ENCODE assay signal across 17 mouse cellular contexts in the genomic region with DNA sequence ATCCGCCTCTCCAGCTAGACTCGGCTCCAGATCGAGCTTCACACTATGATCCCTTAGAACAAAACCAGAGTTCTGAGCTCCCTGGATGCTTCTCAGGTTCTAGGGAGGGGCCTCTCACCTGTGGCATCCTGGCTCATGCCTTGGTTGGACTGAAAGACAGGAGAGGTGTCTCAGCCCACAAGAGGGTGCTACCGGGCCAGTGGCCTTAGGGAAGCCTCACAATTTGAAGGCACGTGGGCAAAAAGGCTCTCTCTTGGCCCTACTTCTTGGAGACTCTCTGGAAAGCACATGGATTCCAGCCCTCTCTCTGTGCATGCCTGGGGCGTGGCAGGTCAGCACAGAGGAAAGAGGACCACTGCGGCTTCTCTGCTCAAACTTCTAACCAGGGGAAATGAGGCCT.
DNase-seq lines count a peak whose midpoint lies in the region; ATAC-seq and TF ChIP-seq lines count a peak whose summit lies in the region.
"Had no signal": no experiment of that assay in that cellular context is flagged by ENCODE, and none has a peak within 500 bp of the region (broad histone marks: within the 10 kb centered on the region; RNA-seq: fewer than 3 reads in every experiment).

No protein-coding gene starts in this region.

- no peak for TF ChIP-seq EP300 in CH12.LX (IDR thresholded peaks at IDR 0.05; ENCODE audit: low read length)

- no peaks in the 10 kb centered on the region for H3K9me3 ChIP-seq in intestine, postnatal 0 days (ENCODE audit: control insufficient read depth)
- no peaks in the 10 kb centered on the region for H3K9me3 ChIP-seq in intestine, embryonic 16.5 days (ENCODE audit: control insufficient read depth, low read length)
- no peaks in the 10 kb centered on the region for H3K9me3 ChIP-seq in CH12.LX (replicated peaks; ENCODE audit: low read length)
- H3K9me3 ChIP-seq: kidney, embryonic 15.5 days; limb, embryonic 13.5 days; neural tube, embryonic 13.5 days had no signal

- H3K79me2 ChIP-seq in CH12.LX (replicated peaks; ENCODE audit: control insufficient read depth, extremely low read depth, insufficient read depth, poor library complexity, severe bottlenecking), result no peaks in the 10 kb centered on the region

- 79% methylated on average over 7 of the region's 7 CpGs for WGBS in intestine, postnatal 0 days
- 79% methylated on average over 7 of the region's 7 CpGs for WGBS in intestine, embryonic 16.5 days
- 75% methylated on average over 7 of the region's 7 CpGs for WGBS in lung, adult 2 months

- no peak overlapping the region for H3K4me3 ChIP-seq in intestine, postnatal 0 days (ENCODE audit: low read depth, low read length)
- H3K4me3 ChIP-seq in intestine, embryonic 16.5 days (ENCODE audit: low read length), result no peak overlapping the region
- no peak overlapping the region for H3K4me3 ChIP-seq in lung, adult 2 months (replicated peaks; ENCODE audit: extremely low read depth, low read depth, low read length)
- no peak overlapping the region for H3K4me3 ChIP-seq in CH12.LX (replicated peaks in 1 of 3; ENCODE audit: low read depth in 2 of 3, low read length in 2 of 3, poor library complexity in 1 of 3)
- H3K4me3 ChIP-seq: kidney, embryonic 15.5 days; limb, embryonic 13.5 days; neural tube, embryonic 13.5 days had no signal

- no peaks in the 10 kb centered on the region for H3K27me3 ChIP-seq in intestine, postnatal 0 days (replicated peaks; ENCODE audit: control insufficient read depth, insufficient read depth, low read length)
- no peaks in the 10 kb centered on the region for H3K27me3 ChIP-seq in intestine, embryonic 16.5 days (replicated peaks; ENCODE audit: control insufficient read depth, insufficient read depth, low read length)
- H3K27me3 ChIP-seq in CH12.LX (replicated peaks), result no peaks in the 10 kb centered on the region
- H3K27me3 ChIP-seq: kidney, embryonic 15.5 days; limb, embryonic 13.5 days; neural tube, embryonic 13.5 days had no signal

- dilution Hi-C loops in CH12.LX (cut with MboI; ENCODE audit: extremely low pct_ligation_motif_present, extremely low pct_unique_long_range_greater_than_20kb, low sequenced_read_pairs), result no loop called here

- no peak overlapping the region for H3K27ac ChIP-seq in intestine, postnatal 0 days (ENCODE audit: low read depth, low read length)
- H3K27ac ChIP-seq in intestine, embryonic 16.5 days (ENCODE audit: low read length), result no peak overlapping the region
- H3K27ac ChIP-seq in CH12.LX (ENCODE audit: insufficient read depth, low read depth), result no peak overlapping the region
- H3K27ac ChIP-seq: kidney, embryonic 15.5 days; limb, embryonic 13.5 days; macrophage; neural tube, embryonic 13.5 days had no signal

- in situ Hi-C loops in CH12.LX (cut with MboI; ENCODE audit: low pct_ligation_motif_present, low pct_unique_long_range_greater_than_20kb, low sequenced_read_pairs), result no loop called here

- no peaks in the 10 kb centered on the region for H3K4me1 ChIP-seq in intestine, postnatal 0 days (replicated peaks; ENCODE audit: control insufficient read depth, insufficient read depth, low read length)
- H3K4me1 ChIP-seq in intestine, embryonic 16.5 days (ENCODE audit: control insufficient read depth, insufficient read depth, low read length), result no peaks in the 10 kb centered on the region
- H3K4me1 ChIP-seq in lung, adult 2 months (ENCODE audit: control insufficient read depth, insufficient read depth, low read length), result no peaks in the 10 kb centered on the region
- peaks cover 9 to 32% of the 10 kb centered on the region in 2 experiments for H3K4me1 ChIP-seq in CH12.LX (ENCODE audit: control insufficient read depth in 1 of 2, insufficient read depth in 2 of 2)
- H3K4me1 ChIP-seq: kidney, embryonic 15.5 days; limb, embryonic 13.5 days had no signal

- no peak for ATAC-seq in intestine, postnatal 0 days
- no peak for ATAC-seq in intestine, embryonic 16.5 days

- peak; percentile 47 for TF ChIP-seq RAD21 in CH12.LX (IDR thresholded peaks at IDR 0.05; ENCODE audit: low read depth, low read length)

- H3K9ac ChIP-seq in intestine, postnatal 0 days (ENCODE audit: low read depth, low read length), result no peak overlapping the region
- H3K9ac ChIP-seq in intestine, embryonic 16.5 days (ENCODE audit: low read depth, low read length), result no peak overlapping the region
- H3K9ac ChIP-seq in CH12.LX (ENCODE audit: insufficient read depth, low read depth), result no peak overlapping the region
- H3K9ac ChIP-seq: kidney, embryonic 15.5 days; limb, embryonic 13.5 days; neural tube, embryonic 13.5 days had no signal

- H3K36me3 ChIP-seq in intestine, postnatal 0 days (ENCODE audit: control insufficient read depth, insufficient read depth), result peaks cover 75% of the 10 kb centered on the region
- peaks cover 31% of the 10 kb centered on the region for H3K36me3 ChIP-seq in intestine, embryonic 16.5 days (ENCODE audit: control insufficient read depth, insufficient read depth, low read length)
- H3K36me3 ChIP-seq in CH12.LX (replicated peaks in 1 of 2; ENCODE audit: control insufficient read depth in 1 of 2, insufficient read depth in 1 of 2, low read length in 1 of 2), result no peaks in the 10 kb centered on the region

- peak; percentile 62 for TF ChIP-seq CTCF in intestine, postnatal 0 days (IDR thresholded peaks at IDR 0.05; ENCODE audit: low read depth)
- TF ChIP-seq CTCF in lung, adult 2 months (IDR thresholded peaks at IDR 0.05; ENCODE audit: insufficient read depth, low read length), result 0 out of 2 replicates have a peak, but pooled peaks have one; percentile 20
- peak in 1 of 2 experiments; percentile 65; a peak in 2 of 4 replicates for TF ChIP-seq CTCF in CH12.LX (conservative IDR thresholded peaks at IDR 0.05 in 1 of 2, IDR thresholded peaks at IDR 0.05 in 1 of 2; ENCODE audit: low read depth in 2 of 2, low read length in 2 of 2)

- no peak for DNase-seq in lung, adult 2 months
- DNase-seq in lung, postnatal 10 days, result no peak
- DNase-seq in CH12.LX (ENCODE audit: extremely low read depth) (no peak), R1 (ENCODE audit: low read depth, low spot score) (peak; percentile 71)
- no peak for DNase-seq in layer of hippocampus, adult 18-20 months (ENCODE audit: low spot score in 2 of 2)
- no peak for DNase-seq in Muller cell, postnatal 12 days (ENCODE audit: inconsistent ontology term)
- DNase-seq: adrenal gland, postnatal 36 days; heart, postnatal 10 days; layer of hippocampus, postnatal 36 days; right cerebral cortex, postnatal 4 days; thymus, postnatal 25 days had no signal

- no peak for TF ChIP-seq POLR2A in lung, adult 2 months (IDR thresholded peaks at IDR 0.05; ENCODE audit: borderline replicate concordance, extremely low read depth, low read depth, low read length)
- TF ChIP-seq POLR2A in CH12.LX (IDR thresholded peaks at IDR 0.05; ENCODE audit: low read depth, low read length), result no peak

- no peak overlapping the region for H3K4me2 ChIP-seq in intestine, postnatal 0 days (replicated peaks; ENCODE audit: low read depth)
- H3K4me2 ChIP-seq in intestine, embryonic 16.5 days (ENCODE audit: low read depth, low read length), result no peak overlapping the region
- H3K4me2 ChIP-seq in CH12.LX (ENCODE audit: insufficient read depth, low read depth, poor library complexity, severe bottlenecking), result no peak overlapping the region
- H3K4me2 ChIP-seq: kidney, embryonic 15.5 days; limb, embryonic 13.5 days; neural tube, embryonic 13.5 days had no signal

TF ChIP-seq in CH12.LX, 34 proteins besides CTCF, POLR2A, EP300 and RAD21 (continues in another document):
- TF ChIP-seq JUN (IDR thresholded peaks at IDR 0.05; ENCODE audit: insufficient read depth, low read depth, low read length) (no peak), HCFC1 (IDR thresholded peaks at IDR 0.05; ENCODE audit: low read depth, low read length) (no peak), SIN3A (IDR thresholded peaks at IDR 0.05; ENCODE audit: low read length) (no peak), RCOR1 (conservative IDR thresholded peaks at IDR 0.05; ENCODE audit: low read depth, low read length) (no peak), ETS1 (conservative IDR thresholded peaks at IDR 0.05; ENCODE audit: low read depth, low read length) (no peak), MYC (IDR thresholded peaks at IDR 0.05; ENCODE audit: low read depth, low read length) (0 out of 2 replicates have a peak, but pooled peaks have one; percentile 19), UBTF (IDR thresholded peaks at IDR 0.05; ENCODE audit: low read depth, low read length) (no peak), ZKSCAN1 (IDR thresholded peaks at IDR 0.05; ENCODE audit: borderline replicate concordance, low read depth, low read length) (no peak), ZC3H11A (IDR thresholded peaks at IDR 0.05; ENCODE audit: low read depth, low read length) (no peak), USF1 (IDR thresholded peaks at IDR 0.05; ENCODE audit: low read depth, low read length) (no peak), GABPA (IDR thresholded peaks at IDR 0.05; ENCODE audit: insufficient replicate concordance, low read depth, low read length) (no peak), MEF2A (IDR thresholded peaks at IDR 0.05; ENCODE audit: borderline replicate concordance, low read depth, low read length) (no peak), TBP (conservative IDR thresholded peaks at IDR 0.05; ENCODE audit: low read depth, low read length) (no peak), SMC3 (IDR thresholded peaks at IDR 0.05; ENCODE audit: low read depth, low read length) (peak; percentile 43), PAX5 (IDR thresholded peaks at IDR 0.05; ENCODE audit: low read length) (no peak), MAX (IDR thresholded peaks at IDR 0.05; ENCODE audit: low read length) (peak; percentile 77), MAFK (IDR thresholded peaks at IDR 0.05; ENCODE audit: insufficient replicate concordance, low read length) (no peak), CHD2 (IDR thresholded peaks at IDR 0.05; ENCODE audit: low read length) (no peak), KAT2A (IDR thresholded peaks at IDR 0.05; ENCODE audit: insufficient replicate concordance, low read length) (no peak), IRF4 (IDR thresholded peaks at IDR 0.05; ENCODE audit: low read depth, low read length) (no peak), ZNF384 (IDR thresholded peaks at IDR 0.05; ENCODE audit: low read depth, low read length) (no peak), USF2 (conservative IDR thresholded peaks at IDR 0.05; ENCODE audit: low read depth, low read length) (no peak), E2F4 (IDR thresholded peaks at IDR 0.05; ENCODE audit: insufficient replicate concordance, low read depth, low read length) (no peak), ZMIZ1 (IDR thresholded peaks at IDR 0.05; ENCODE audit: low read depth, low read length) (no peak), NRF1 (IDR thresholded peaks at IDR 0.05; ENCODE audit: low read depth, low read length) (no peak), CHD1 (IDR thresholded peaks at IDR 0.05; ENCODE audit: low read depth, low read length) (no peak), JUND (conservative IDR thresholded peaks at IDR 0.05; ENCODE audit: low read depth, low read length) (no peak), ELF1 (IDR thresholded peaks at IDR 0.05; ENCODE audit: low read depth, low read length) (no peak), BHLHE40 (IDR thresholded peaks at IDR 0.05; ENCODE audit: low read depth, low read length) (peak; percentile 21; the same call in 1 of the 2 replicates)
